Mouse (Mus musculus): ENCODE measurements at regions not wholly inside any gene's neighbourhood (a gene's known extent, or its start where the extent isn't known, plus 50 kb on each side); places are given as distances from the start of the nearest gene placed in this dataset.

GRCm38 (mm10) chr5:116900846-116901245 is 215.1 kb downstream of the Suds3 start:
- no peak for DNase-seq (ENCODE audit: low read depth, low spot score)

GRCm38 (mm10) chr5:116897391-116897790 is 218.5 kb downstream of the Suds3 start:
- DNase-seq (ENCODE audit: low read depth, low spot score), result no peak

- DNase-seq (ENCODE audit: low read depth, low spot score), result no peak
Observed at GRCm38 (mm10) chr5:116895036-116895783, 220.7 kb downstream of the Suds3 start.

GRCm38 (mm10) chr5:116894575-116894974 is 221.3 kb downstream of the Suds3 start:
- DNase-seq (ENCODE audit: low read depth, low spot score), result peak; percentile 60

- no peak for DNase-seq (ENCODE audit: low read depth, low spot score)
Observed at GRCm38 (mm10) chr5:116892877-116893276, 223.0 kb downstream of the Suds3 start.

GRCm38 (mm10) chr5:116889224-116889623 is 226.7 kb downstream of the Suds3 start:
- DNase-seq (ENCODE audit: low read depth, low spot score), result no peak

- DNase-seq (ENCODE audit: low read depth, low spot score), result peak; percentile 56
Observed at GRCm38 (mm10) chr5:116886181-116887136, 229.5 kb downstream of the Suds3 start.

- DNase-seq (ENCODE audit: low read depth, low spot score), result peak; percentile 55
Observed at GRCm38 (mm10) chr5:116879761-116880160, 236.2 kb downstream of the Suds3 start.

GRCm38 (mm10) chr5:116874941-116875340 is 241.0 kb downstream of the Suds3 start:
- DNase-seq (ENCODE audit: low read depth, low spot score), result no peak

- DNase-seq (ENCODE audit: low read depth, low spot score), result peak; percentile 69
Observed at GRCm38 (mm10) chr5:116868115-116868514, 247.8 kb downstream of the Suds3 start.

GRCm38 (mm10) chr5:116864275-116864674 is 251.6 kb downstream of the Suds3 start:
- peak; percentile 42 for DNase-seq (ENCODE audit: low read depth, low spot score)

- DNase-seq (ENCODE audit: low read depth, low spot score), result no peak
Observed at GRCm38 (mm10) chr5:116852691-116853090, 261.1 kb upstream of the Srrm4 start.

- peak; percentile 28 for DNase-seq (ENCODE audit: low read depth, low spot score)
Observed at GRCm38 (mm10) chr5:116831874-116832273, 240.3 kb upstream of the Srrm4 start.

GRCm38 (mm10) chr5:116829771-116830170 is 238.2 kb upstream of the Srrm4 start:
- DNase-seq (ENCODE audit: low read depth, low spot score), result peak; percentile 92

GRCm38 (mm10) chr5:116823260-116823659 is 231.6 kb upstream of the Srrm4 start:
- no peak for DNase-seq (ENCODE audit: low read depth, low spot score)

GRCm38 (mm10) chr5:116822141-116822540 is 230.5 kb upstream of the Srrm4 start:
- DNase-seq (ENCODE audit: low read depth, low spot score), result no peak

- no peak for DNase-seq (ENCODE audit: low read depth, low spot score)
Observed at GRCm38 (mm10) chr5:116809799-116810198, 218.2 kb upstream of the Srrm4 start.

- no peak for DNase-seq (ENCODE audit: low read depth, low spot score)
Observed at GRCm38 (mm10) chr5:116809001-116809759, 217.6 kb upstream of the Srrm4 start.

GRCm38 (mm10) chr5:116797460-116797859 is 205.8 kb upstream of the Srrm4 start:
- DNase-seq (ENCODE audit: low read depth, low spot score), result peak; percentile 77

GRCm38 (mm10) chr5:116795169-116795568 is 203.6 kb upstream of the Srrm4 start:
- no peak for DNase-seq (ENCODE audit: low read depth, low spot score)

- peak; percentile 88 for DNase-seq (ENCODE audit: low read depth, low spot score)
Observed at GRCm38 (mm10) chr5:116790419-116790818, 198.8 kb upstream of the Srrm4 start.

- peak; percentile 92 for DNase-seq (ENCODE audit: low read depth, low spot score)
Observed at GRCm38 (mm10) chr5:116789859-116790258, 198.2 kb upstream of the Srrm4 start.
